Comparison of ENCODE assay signal across 8 mouse cellular contexts in genomic region chr7:70359791-70360581, GRCm38 (mm10). TPM values are rescaled to one million over a fixed set of nuclear protein-coding genes. Genes with fewer than 3 reads are reported as not detected.
DNase-seq lines count a peak whose midpoint lies in the region; ATAC-seq and TF ChIP-seq lines count a peak whose summit lies in the region.

No protein-coding gene starts in this region.

- no peak for TF ChIP-seq CTCF in gastrocnemius, adult 2 months (IDR thresholded peaks at IDR 0.05)
- TF ChIP-seq CTCF in midbrain, postnatal 0 days (IDR thresholded peaks at IDR 0.05): no peak

- 0 out of 2 replicates have a peak, but pooled peaks cover 3% of the 10 kb centered on the region for H3K4me1 ChIP-seq in heart, embryonic 11.5 days (ENCODE audit: control insufficient read depth, insufficient read depth, low read length)
- 0 out of 2 replicates have a peak, but pooled peaks cover 7% of the 10 kb centered on the region for H3K4me1 ChIP-seq in kidney, embryonic 15.5 days
- H3K4me1 ChIP-seq in midbrain, postnatal 0 days (ENCODE audit: insufficient read depth, low read length): no peaks in the 10 kb centered on the region

- peak overlapping the region; percentile 96 for H3K27ac ChIP-seq in heart, embryonic 11.5 days (ENCODE audit: low read depth, low read length)
- H3K27ac ChIP-seq in gastrocnemius, adult 2 months: peak overlapping the region; percentile 94
- H3K27ac ChIP-seq in kidney, embryonic 15.5 days: peak overlapping the region; percentile 100
- peak overlapping the region; percentile 82 for H3K27ac ChIP-seq in midbrain, postnatal 0 days (ENCODE audit: low read depth, low read length)

- intact Hi-C loops in heart, postnatal 25 days (cut with DNase I): loop anchor here (1.0 to 10.0 kb wide), 4 partner anchors 11 to 1345 kb away; no protein-coding TSS in a partner anchor
- intact Hi-C loops in gastrocnemius, adult 2 months (cut with DNase I): loop anchor here (1.0 to 10.0 kb wide), 3 partner anchors 9 to 1055 kb away; no protein-coding TSS in a partner anchor

- WGBS in heart, embryonic 11.5 days (ENCODE audit: insufficient replicate concordance): under 1% methylated on average over 74 of the region's 75 CpGs
- under 1% methylated on average over 75 of the region's 75 CpGs for WGBS in kidney, embryonic 15.5 days
- under 1% methylated on average over 75 of the region's 75 CpGs for WGBS in midbrain, postnatal 0 days

- H3K4me2 ChIP-seq in heart, embryonic 11.5 days: peak overlapping the region; percentile 83
- peak overlapping the region; percentile 75 for H3K4me2 ChIP-seq in kidney, embryonic 15.5 days
- H3K4me2 ChIP-seq in midbrain, postnatal 0 days (ENCODE audit: low read depth, low read length, poor library complexity, severe bottlenecking): peak overlapping the region; percentile 87

- H3K27me3 ChIP-seq in heart, embryonic 11.5 days (ENCODE audit: control insufficient read depth, insufficient read depth, low read length): peaks cover 39% of the 10 kb centered on the region
- no peaks in the 10 kb centered on the region for H3K27me3 ChIP-seq in kidney, embryonic 15.5 days
- peaks cover 37% of the 10 kb centered on the region for H3K27me3 ChIP-seq in midbrain, postnatal 0 days (ENCODE audit: insufficient read depth, low read length)

- no peak for DNase-seq in heart, postnatal 25 days (ENCODE audit: low spot score)
- peak; percentile 61 for DNase-seq in adipocyte (ENCODE audit: low spot score)
- DNase-seq in gastrocnemius, adult 2 months: peak; percentile 67
- DNase-seq in midbrain, postnatal 0 days (ENCODE audit: low spot score): no peak
- no peak for DNase-seq in thymus, postnatal 0 days (ENCODE audit: low spot score)
- DNase-seq in natural killer cell, adult 2 months (ENCODE audit: low spot score in 2 of 2): no peak

- H3K4me3 ChIP-seq in heart, embryonic 11.5 days (ENCODE audit: low read depth, low read length): peak overlapping the region; percentile 79
- peak overlapping the region; percentile 94 for H3K4me3 ChIP-seq in gastrocnemius, adult 2 months
- H3K4me3 ChIP-seq in kidney, embryonic 15.5 days (replicated peaks): peak overlapping the region; percentile 84
- peak overlapping the region; percentile 68 for H3K4me3 ChIP-seq in midbrain, postnatal 0 days (ENCODE audit: low read depth, low read length)

- H3K36me3 ChIP-seq in heart, embryonic 11.5 days (ENCODE audit: control insufficient read depth, insufficient read depth, low read length): no peaks in the 10 kb centered on the region
- peaks cover 33% of the 10 kb centered on the region for H3K36me3 ChIP-seq in kidney, embryonic 15.5 days
- H3K36me3 ChIP-seq in midbrain, postnatal 0 days (ENCODE audit: insufficient read depth, low read length): no peaks in the 10 kb centered on the region

- H3K9me3 ChIP-seq in heart, embryonic 11.5 days (replicated peaks; ENCODE audit: control insufficient read depth, low read length): no peaks in the 10 kb centered on the region
- H3K9me3 ChIP-seq in kidney, embryonic 15.5 days (replicated peaks): no peaks in the 10 kb centered on the region
- no peaks in the 10 kb centered on the region for H3K9me3 ChIP-seq in midbrain, postnatal 0 days (ENCODE audit: low read length)

- ATAC-seq in heart, embryonic 11.5 days (replicated peaks; ENCODE audit: insufficient number of reproducible peaks, low FRiP score, low TSS enrichment): no peak
- ATAC-seq in kidney, embryonic 15.5 days (replicated peaks; ENCODE audit: low FRiP score): no peak
- ATAC-seq in midbrain, postnatal 0 days (ENCODE audit: low FRiP score): no peak

- peak overlapping the region; percentile 95 for H3K9ac ChIP-seq in heart, embryonic 11.5 days (ENCODE audit: low read depth, low read length)
- H3K9ac ChIP-seq in kidney, embryonic 15.5 days: peak overlapping the region; percentile 98
- H3K9ac ChIP-seq in midbrain, postnatal 0 days (replicated peaks; ENCODE audit: low read length, poor library complexity, severe bottlenecking): peak overlapping the region; percentile 72

RNA-seq across cellular contexts. Expression of gene Nr2f2, which starts 6.5 kb away (rescaled TPM):
- polyA plus RNA-seq in heart, embryonic 11.5 days (2014; fragmentation: Nextera tagmentation; extraction: Ambion mirVana): 30.4 and 34.4 TPM in 2 replicates
- 10 to 100 TPM; 19.9 to 25.0 TPM for total RNA-seq in heart, postnatal 25 days (2021)
- 10 to 100 TPM; 15.8 to 16.2 TPM for total RNA-seq in gastrocnemius, adult 2 months (2021)
- 230 and 240 TPM in 2 replicates for polyA plus RNA-seq in kidney, embryonic 15.5 days (2015; fragmentation: Nextera tagmentation; extraction: Ambion mirVana)
- total RNA-seq in midbrain, postnatal 0 days (2014; rRNA removed): 38.9 and 43.2 TPM in 2 replicates
- 65.4 and 81.6 TPM in 2 replicates for polyA plus RNA-seq in midbrain, postnatal 0 days (2015; fragmentation: Nextera tagmentation; extraction: Ambion mirVana)
- polyA plus RNA-seq in thymus, postnatal 0 days (2015; fragmentation: Nextera tagmentation; extraction: Ambion mirVana): 4.3 and 5.3 TPM in 2 replicates

Comparison
In these comparisons a context has a peak if more than half of its experiments do, and no peak if none do; other contexts are left out.
1. DNase-seq: peak in adipocyte (single experiment) and gastrocnemius, adult 2 months (single experiment); none in heart, postnatal 25 days (single experiment), midbrain, postnatal 0 days (single experiment), thymus, postnatal 0 days (single experiment) and natural killer cell, adult 2 months (0 of 2).
2. Peak in every context shown above with its lines, with median percentiles within 50 percentile points of each other: H3K27ac ChIP-seq, H3K4me2 ChIP-seq, H3K4me3 ChIP-seq and H3K9ac ChIP-seq.